Mouse (Mus musculus) gonadal fat pad, adult 2 months (tissue): ENCODE data around the gene Nppb. TPM values are rescaled to one million over a fixed set of nuclear protein-coding genes. Genes with fewer than 3 reads are reported as not detected.

Experiments used
- polyA plus RNA-seq: library from polyadenylated mRNA; depleted of rRNA; stranded (reverse); fragments of >200 nt; gene quantifications from 2 replicates; pipeline ENCODE4 v1.2.3, GENCODE M21; 2012; rRNA removed

Nppb gene
- polyA plus RNA-seq, 1 experiment, result not detected

Other genes starting within 250 kb of the Nppb start
- gene Zfp984, start 176.0 kb upstream of the Nppb start, polyA plus RNA-seq, result 0.57 and 1.1 TPM in 2 replicates
- 1.7 and 1.8 TPM in 2 replicates for gene Zfp933, start 137.4 kb upstream of the Nppb start, polyA plus RNA-seq
- gene Miip, start 117.0 kb upstream of the Nppb start, polyA plus RNA-seq, result 31.4 and 65.1 TPM in 2 replicates
- 2.2 and 2.4 TPM in 2 replicates for gene Fv1, start 116.8 kb upstream of the Nppb start, polyA plus RNA-seq
- 76.7 and 84.0 TPM in 2 replicates for gene Mfn2, start 81.1 kb upstream of the Nppb start, polyA plus RNA-seq
- gene Plod1, start 49.0 kb upstream of the Nppb start, polyA plus RNA-seq, result 58.3 and 67.4 TPM in 2 replicates
- 67.2 and 67.7 TPM in 2 replicates for gene 2510039O18Rik, start 44.9 kb upstream of the Nppb start, polyA plus RNA-seq
- gene Nppa, start 14.9 kb downstream of the Nppb start, polyA plus RNA-seq, result not detected in 2 replicates
- gene Clcn6, start 53.0 kb downstream of the Nppb start, polyA plus RNA-seq, result 12.4 and 17.8 TPM in 2 replicates
- gene Mthfr, start 53.3 kb downstream of the Nppb start, polyA plus RNA-seq, result 43.2 and 48.2 TPM in 2 replicates
- 29.4 and 30.3 TPM in 2 replicates for gene Agtrap, start 102.2 kb downstream of the Nppb start, polyA plus RNA-seq
- 34.8 and 38.1 TPM in 2 replicates for gene Mad2l2, start 144.6 kb downstream of the Nppb start, polyA plus RNA-seq
- 0.04 and 0.09 TPM in 2 replicates for gene Draxin, start 144.9 kb downstream of the Nppb start, polyA plus RNA-seq
- 68.1 and 72.5 TPM in 2 replicates for gene Fbxo6, start 166.4 kb downstream of the Nppb start, polyA plus RNA-seq
- gene Fbxo44, start 174.7 kb downstream of the Nppb start, polyA plus RNA-seq, result 14.3 and 20.6 TPM in 2 replicates
- gene Fbxo2, start 174.8 kb downstream of the Nppb start, polyA plus RNA-seq, result 0.95 and 0.97 TPM in 2 replicates